Mouse (Mus musculus): ENCODE data around the gene Olfr1246. TPM values are rescaled to one million over a fixed set of nuclear protein-coding genes. Genes with fewer than 3 reads are reported as not detected.
"Not testable (repeated sequence)": the region's sequence is repeated elsewhere in the genome, so short reads cannot be mapped to it uniquely, and the experiment has no call there.

The Olfr1246 gene
- polyA plus RNA-seq (2015; fragmentation: Nextera tagmentation; extraction: Ambion mirVana): not detected in 2 replicates

DNA sequence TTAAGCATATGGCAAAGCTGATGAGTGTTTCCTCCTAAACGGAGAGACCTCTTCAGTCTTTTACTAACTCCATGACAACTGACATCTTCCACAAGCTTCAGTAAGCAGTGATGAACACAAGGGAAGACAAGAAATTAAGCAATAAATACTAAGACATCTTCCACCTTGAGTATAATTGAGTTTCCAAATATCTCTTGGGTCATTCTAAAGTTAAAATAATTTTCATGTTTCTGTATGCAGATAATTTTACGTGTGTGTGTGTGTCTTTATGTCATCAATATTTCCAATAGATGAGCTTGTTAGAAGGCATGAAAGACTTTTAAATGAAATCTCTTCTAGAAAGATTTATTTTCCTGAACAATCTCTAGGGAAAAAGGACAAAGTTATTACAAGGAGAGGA, at the start of gene Olfr1246:
TSS of gene Olfr1246 (minus strand) at position 101 of the 400 bp plus-strand sequence.
- WGBS (ENCODE audit: insufficient replicate concordance): 54% methylated on average over 2 of the region's 2 CpGs
- Histone ChIP-seq H3K4me3 (replicated peaks) (no peak within 1 kb of the TSS), H3K9ac (no peak within 1 kb of the TSS), H3K27me3 (no peaks in the 10 kb centered on the region), H3K36me3 (no peaks in the 10 kb centered on the region), H3K4me2 (no peak within 1 kb of the TSS), H3K27ac (no peak within 1 kb of the TSS), H3K9me3 (replicated peaks) (no peaks in the 10 kb centered on the region), H3K4me1 (replicated peaks) (no peaks in the 10 kb centered on the region)
- no peak for ATAC-seq (ENCODE audit: low read depth)
- DNase-seq: no peak

DNA sequence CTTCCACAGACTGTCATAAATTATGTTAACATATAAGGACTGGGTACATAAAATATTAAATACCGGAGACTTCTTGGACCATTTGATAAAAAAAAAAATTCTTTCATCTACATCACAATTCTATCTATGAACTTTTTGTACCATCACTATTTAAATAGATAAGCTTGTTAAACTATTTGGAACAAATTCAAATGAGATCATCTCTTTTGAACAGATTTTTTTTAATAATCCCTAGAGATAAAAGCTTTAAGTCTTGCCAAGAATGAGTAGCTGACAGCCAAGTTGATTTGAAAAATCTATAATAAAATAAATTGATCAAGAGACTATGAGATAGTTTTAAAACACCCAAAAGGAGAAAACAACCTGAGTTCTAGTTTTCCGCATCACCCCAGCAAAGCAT, 41.9 kb upstream of the Olfr1246 start, which contains the start of gene Olfr1249:
TSS of gene Olfr1249 (minus strand) at position 101 of the 400 bp plus-strand sequence.
- Histone ChIP-seq H3K9ac (no peak within 1 kb of the TSS), H3K27me3 (no peaks in the 10 kb centered on the region), H3K4me2 (no peak within 1 kb of the TSS), H3K4me3 (replicated peaks) (no peak within 1 kb of the TSS), H3K9me3 (replicated peaks) (no peaks in the 10 kb centered on the region), H3K27ac (no peak within 1 kb of the TSS), H3K4me1 (replicated peaks) (no peaks in the 10 kb centered on the region), H3K36me3 (no peaks in the 10 kb centered on the region)
- no peak for ATAC-seq (ENCODE audit: low read depth)
- 77% methylated on average over 2 of the region's 2 CpGs for WGBS (ENCODE audit: insufficient replicate concordance)
- no peak for DNase-seq

DNA sequence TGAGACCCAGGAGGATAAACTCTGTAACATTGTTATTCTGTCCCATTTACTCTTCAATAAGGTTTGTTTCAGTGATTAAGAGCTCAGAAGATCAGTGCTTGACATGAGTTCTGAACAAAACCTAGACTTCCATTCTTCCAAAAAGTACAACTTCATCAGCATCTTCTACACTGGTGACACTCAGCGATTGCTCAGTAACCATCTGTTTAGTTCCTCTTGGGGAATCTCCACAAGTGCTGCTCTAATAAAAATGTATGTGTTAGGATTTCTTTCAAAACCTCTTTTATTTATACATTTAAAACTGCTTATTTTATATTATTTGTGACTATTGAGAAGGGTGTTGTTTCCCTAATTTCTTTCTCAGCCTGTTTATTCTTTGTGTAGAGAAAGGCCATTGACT, 25.2 kb upstream of the Olfr1246 start, which contains the start of gene Olfr1248:
TSS of gene Olfr1248 (minus strand) at position 101 of the 400 bp plus-strand sequence.
- WGBS (ENCODE audit: insufficient replicate concordance): 68% methylated on average over 1 of the region's 1 CpGs
- DNase-seq; ATAC-seq (ENCODE audit: low read depth); H3K27me3 ChIP-seq; H3K9me3 ChIP-seq (replicated peaks); H3K4me3 ChIP-seq (replicated peaks); H3K4me2 ChIP-seq; H3K27ac ChIP-seq; H3K4me1 ChIP-seq (replicated peaks); H3K9ac ChIP-seq; H3K36me3 ChIP-seq: not testable (repeated sequence)

DNA sequence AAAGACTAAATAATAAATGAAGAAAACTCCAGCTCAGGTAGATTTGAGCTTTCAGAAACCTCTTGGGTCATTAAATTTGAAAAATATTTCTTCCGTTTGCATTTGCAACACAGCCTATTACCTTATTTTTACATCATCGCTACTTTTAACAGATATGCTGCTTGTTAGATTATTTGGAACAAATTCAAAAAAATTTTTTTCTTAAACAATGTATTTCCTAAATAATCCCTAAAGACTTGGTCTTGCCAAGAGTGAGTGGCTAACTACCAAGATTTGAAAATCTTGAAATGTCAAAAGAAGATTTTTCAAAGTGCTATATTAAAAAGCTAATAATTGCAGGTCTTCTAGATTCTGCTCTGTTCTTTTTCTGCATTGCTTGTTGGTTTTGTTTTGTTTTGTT, 21.1 kb upstream of the Olfr1246 start, which contains the start of gene Olfr1247:
TSS of gene Olfr1247 (minus strand) at position 101 of the 400 bp plus-strand sequence.
- no peaks in the 10 kb centered on the region for H3K4me1 ChIP-seq (replicated peaks)
- H3K4me3 ChIP-seq (replicated peaks): no peak within 1 kb of the TSS
- 68% methylated on average over 2 of the region's 2 CpGs for WGBS (ENCODE audit: insufficient replicate concordance)
- H3K36me3 ChIP-seq: no peaks in the 10 kb centered on the region
- DNase-seq (no peak), ATAC-seq (ENCODE audit: low read depth) (no peak)
- no peak within 1 kb of the TSS for H3K4me2 ChIP-seq
- H3K27ac ChIP-seq: no peak within 1 kb of the TSS
- H3K9me3 ChIP-seq (replicated peaks): no peaks in the 10 kb centered on the region
- no peak within 1 kb of the TSS for H3K9ac ChIP-seq
- no peaks in the 10 kb centered on the region for H3K27me3 ChIP-seq

DNA sequence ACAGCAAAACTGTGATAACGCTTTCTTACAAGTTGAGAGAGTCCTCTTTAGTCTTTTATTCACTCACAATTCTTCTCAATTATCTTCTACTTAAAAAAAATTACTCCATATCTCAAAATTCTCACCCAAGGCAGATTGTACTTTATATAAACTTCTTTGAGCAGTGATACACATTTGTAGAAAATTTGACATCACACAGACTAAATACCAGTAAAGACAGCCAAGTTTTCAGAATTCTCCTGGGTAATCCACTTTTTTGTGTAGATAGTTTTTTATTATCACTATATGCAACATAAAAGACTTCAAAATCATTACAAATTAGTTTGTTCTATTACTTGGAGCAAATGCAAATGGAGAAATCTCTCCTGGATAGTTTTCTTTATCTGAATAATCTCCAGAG, 14.6 kb downstream of the Olfr1246 start, which contains the start of gene Olfr1245:
TSS of gene Olfr1245 (minus strand) at position 101 of the 400 bp plus-strand sequence.
- H3K27me3 ChIP-seq: no peaks in the 10 kb centered on the region
- no peaks in the 10 kb centered on the region for H3K4me1 ChIP-seq (replicated peaks)
- 58% methylated on average over 1 of the region's 1 CpGs for WGBS (ENCODE audit: insufficient replicate concordance)
- H3K27ac ChIP-seq: no peak within 1 kb of the TSS
- no peaks in the 10 kb centered on the region for H3K36me3 ChIP-seq
- H3K9ac ChIP-seq: no peak within 1 kb of the TSS
- H3K4me2 ChIP-seq: no peak within 1 kb of the TSS
- no peak within 1 kb of the TSS for H3K4me3 ChIP-seq (replicated peaks)
- ATAC-seq (ENCODE audit: low read depth): no peak
- DNase-seq: no peak
- H3K9me3 ChIP-seq (replicated peaks): no peaks in the 10 kb centered on the region

DNA sequence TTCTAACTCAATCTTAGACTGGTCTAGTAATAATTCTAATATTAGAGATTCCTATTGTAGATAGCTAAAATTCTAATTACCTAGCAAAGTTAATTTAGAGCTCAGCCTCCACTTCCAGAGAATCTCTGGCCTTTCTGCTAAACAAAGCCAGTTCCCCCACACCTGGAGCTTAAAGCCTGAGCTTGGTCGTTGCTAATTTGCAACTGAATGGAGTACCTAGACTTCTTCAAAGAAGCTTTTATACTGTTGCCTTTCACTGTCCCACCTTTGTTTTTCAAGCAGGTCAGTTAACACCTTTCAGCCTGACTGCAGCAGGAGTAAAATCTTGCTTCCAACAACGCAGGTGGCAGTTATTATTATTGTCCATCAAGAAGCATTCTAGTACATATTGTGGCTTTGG, 30.3 kb downstream of the Olfr1246 start:
- not testable (repeated sequence) for H3K4me3 ChIP-seq (replicated peaks); H3K36me3 ChIP-seq; ATAC-seq (ENCODE audit: low read depth); DNase-seq; H3K27ac ChIP-seq; H3K4me2 ChIP-seq; H3K9me3 ChIP-seq (replicated peaks); H3K27me3 ChIP-seq; H3K9ac ChIP-seq; H3K4me1 ChIP-seq (replicated peaks)
- WGBS (ENCODE audit: insufficient replicate concordance): 30% methylated on average over 2 of the region's 2 CpGs

DNA sequence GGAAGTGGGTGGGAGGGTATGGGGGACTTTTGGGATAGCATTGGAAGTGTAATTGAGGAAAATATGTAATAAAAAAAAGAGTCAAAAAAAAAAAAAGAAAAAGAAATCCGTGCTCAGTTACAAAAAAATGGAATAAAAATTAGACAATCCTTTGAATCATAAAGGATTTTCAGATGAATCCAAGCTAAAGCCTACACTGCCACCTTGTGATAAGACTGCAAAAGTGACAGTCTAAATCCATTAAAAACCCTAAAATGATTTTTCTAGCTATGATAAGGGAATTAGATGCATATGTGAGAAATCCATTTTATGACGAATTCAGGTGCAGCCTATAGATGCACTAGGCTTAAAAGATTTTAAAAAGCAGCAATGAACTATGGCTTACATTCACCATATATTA, 48.4 kb downstream of the Olfr1246 start:
- H3K9ac ChIP-seq: no peak overlapping the region
- H3K27me3 ChIP-seq: no peaks in the 10 kb centered on the region
- no peak overlapping the region for H3K27ac ChIP-seq
- no peaks in the 10 kb centered on the region for H3K9me3 ChIP-seq (replicated peaks)
- no peaks in the 10 kb centered on the region for H3K4me1 ChIP-seq (replicated peaks)
- H3K4me2 ChIP-seq: no peak overlapping the region
- no peak for DNase-seq
- ATAC-seq (ENCODE audit: low read depth): no peak
- 49% methylated on average over 2 of the region's 2 CpGs for WGBS (ENCODE audit: insufficient replicate concordance)
- no peak overlapping the region for H3K4me3 ChIP-seq (replicated peaks)
- no peaks in the 10 kb centered on the region for H3K36me3 ChIP-seq

DNA sequence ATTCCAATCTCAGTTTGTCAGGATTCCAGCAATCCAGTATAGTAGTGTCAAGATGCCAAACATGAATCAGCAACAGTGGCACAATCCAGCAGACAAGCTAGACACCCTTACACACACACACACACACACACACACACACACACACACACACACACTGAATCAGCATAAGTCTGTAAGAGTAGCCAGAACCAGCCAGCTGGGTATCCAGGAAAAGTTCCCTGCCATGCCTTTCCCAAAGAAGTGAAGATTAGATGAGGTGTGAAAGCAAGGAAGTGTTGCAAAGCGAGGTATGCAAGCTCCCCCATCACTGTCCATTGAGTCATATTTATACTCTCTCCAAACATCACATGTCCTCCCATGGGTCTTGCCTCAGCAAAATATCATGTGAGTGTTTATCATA, 53.0 kb downstream of the Olfr1246 start:
- no peak overlapping the region for H3K27ac ChIP-seq
- ATAC-seq (ENCODE audit: low read depth) (no peak), DNase-seq (no peak)
- no peaks in the 10 kb centered on the region for H3K27me3 ChIP-seq
- no peaks in the 10 kb centered on the region for H3K4me1 ChIP-seq (replicated peaks)
- H3K4me2 ChIP-seq: no peak overlapping the region
- H3K36me3 ChIP-seq: no peaks in the 10 kb centered on the region
- no peak overlapping the region for H3K4me3 ChIP-seq (replicated peaks)
- no peak overlapping the region for H3K9ac ChIP-seq
- WGBS (ENCODE audit: insufficient replicate concordance): 50% methylated on average over 1 of the region's 1 CpGs
- no peaks in the 10 kb centered on the region for H3K9me3 ChIP-seq (replicated peaks)

Other genes with a start within 250 kb of the Olfr1246 start
- not detected in 2 replicates for gene Olfr1234, start 228.3 kb downstream of the Olfr1246 start, polyA plus RNA-seq (2015; fragmentation: Nextera tagmentation; extraction: Ambion mirVana)
- gene Olfr1238, start 183.5 kb downstream of the Olfr1246 start, polyA plus RNA-seq (2015; fragmentation: Nextera tagmentation; extraction: Ambion mirVana): not detected in 2 replicates
- not detected in 2 replicates for gene Olfr1239, start 172.8 kb downstream of the Olfr1246 start, polyA plus RNA-seq (2015; fragmentation: Nextera tagmentation; extraction: Ambion mirVana)
- gene Olfr1240, start 150.2 kb downstream of the Olfr1246 start, polyA plus RNA-seq (2015; fragmentation: Nextera tagmentation; extraction: Ambion mirVana): not detected in 2 replicates
- gene Olfr1241, start 106.0 kb downstream of the Olfr1246 start, polyA plus RNA-seq (2015; fragmentation: Nextera tagmentation; extraction: Ambion mirVana): not detected in 2 replicates
- not detected in 2 replicates for gene Olfr1242, start 94.8 kb downstream of the Olfr1246 start, polyA plus RNA-seq (2015; fragmentation: Nextera tagmentation; extraction: Ambion mirVana)
- gene Olfr1243, start 61.7 kb downstream of the Olfr1246 start, polyA plus RNA-seq (2015; fragmentation: Nextera tagmentation; extraction: Ambion mirVana): not detected in 2 replicates
- gene Olfr1245, start 14.7 kb downstream of the Olfr1246 start, polyA plus RNA-seq (2015; fragmentation: Nextera tagmentation; extraction: Ambion mirVana): not detected in 2 replicates
- gene Olfr1247, start 21.0 kb upstream of the Olfr1246 start, polyA plus RNA-seq (2015; fragmentation: Nextera tagmentation; extraction: Ambion mirVana): not detected in 2 replicates
- not detected in 2 replicates for gene Olfr1248, start 25.1 kb upstream of the Olfr1246 start, polyA plus RNA-seq (2015; fragmentation: Nextera tagmentation; extraction: Ambion mirVana)
- not detected in 2 replicates for gene Olfr1249, start 41.8 kb upstream of the Olfr1246 start, polyA plus RNA-seq (2015; fragmentation: Nextera tagmentation; extraction: Ambion mirVana)
- gene Olfr1250, start 68.3 kb upstream of the Olfr1246 start, polyA plus RNA-seq (2015; fragmentation: Nextera tagmentation; extraction: Ambion mirVana): not detected in 2 replicates
- not detected in 2 replicates for gene Olfr1251, start 78.8 kb upstream of the Olfr1246 start, polyA plus RNA-seq (2015; fragmentation: Nextera tagmentation; extraction: Ambion mirVana)
- not detected in 2 replicates for gene Olfr1252, start 131.9 kb upstream of the Olfr1246 start, polyA plus RNA-seq (2015; fragmentation: Nextera tagmentation; extraction: Ambion mirVana)
- gene Olfr1253, start 163.9 kb upstream of the Olfr1246 start, polyA plus RNA-seq (2015; fragmentation: Nextera tagmentation; extraction: Ambion mirVana): not detected in 2 replicates
- not detected in 2 replicates for gene Olfr1254, start 200.5 kb upstream of the Olfr1246 start, polyA plus RNA-seq (2015; fragmentation: Nextera tagmentation; extraction: Ambion mirVana)
- not detected in 2 replicates for gene Olfr1255, start 218.9 kb upstream of the Olfr1246 start, polyA plus RNA-seq (2015; fragmentation: Nextera tagmentation; extraction: Ambion mirVana)
- not detected in 2 replicates for gene Olfr1256, start 248.4 kb upstream of the Olfr1246 start, polyA plus RNA-seq (2015; fragmentation: Nextera tagmentation; extraction: Ambion mirVana)

All from liver, embryonic 13.5 days (tissue).